Mouse (Mus musculus) liver, postnatal 0 days (tissue): ENCODE measurements at regions not wholly inside any gene's neighbourhood (a gene's known extent, or its start where the extent isn't known, plus 50 kb on each side); places are given as distances from the start of the nearest gene placed in this dataset.

Source experiments
- CTCF ChIP-seq: sonication (generic); IDR thresholded peaks from 2 replicates; pipeline ENCODE4 v1.5.1; 2016; ENCODE audit warnings: antibody characterized with exemption, low read depth
- EP300 ChIP-seq: IDR thresholded peaks from 2 replicates; pipeline ENCODE4 v1.6.1; 2016; ENCODE audit warnings: antibody characterized with exemption, low read depth, mild to moderate bottlenecking

- TF ChIP-seq CTCF (no peak), EP300 (no peak)
Measured at GRCm38 (mm10) chr13:45235236-45235635, 154.3 kb upstream of the Mylip start.
